Mouse (Mus musculus): ENCODE results near the gene Sord. TPM values are rescaled to one million over a fixed set of nuclear protein-coding genes. Genes with fewer than 3 reads are reported as not detected.
"Not testable (repeated sequence)": the region's sequence is repeated elsewhere in the genome, so short reads cannot be mapped to it uniquely, and the experiment has no call there.

Sord gene
- 158 and 181 TPM in 2 replicates for polyA plus RNA-seq (2015; fragmentation: Nextera tagmentation; extraction: Ambion mirVana)

- Histone ChIP-seq H3K9ac (peak within 1 kb of the TSS; percentile 74), H3K4me1 (replicated peaks) (peaks cover 56% of the 10 kb centered on the region)
- WGBS (ENCODE audit: insufficient replicate concordance), result under 1% methylated on average over 35 of the region's 35 CpGs
These were observed at the start of gene Sord for GRCm38 (mm10) chr2:122234611-122235288. TSS of gene Sord (plus strand) at chr2:122234749.

GRCm38 (mm10) chr2:122185086-122185485 is 49.5 kb upstream of the Sord start:
- Histone ChIP-seq H3K4me1 (replicated peaks) (no peaks in the 10 kb centered on the region), H3K4me2 (no peak overlapping the region), H3K9me3 (replicated peaks) (no peaks in the 10 kb centered on the region), H3K36me3 (replicated peaks) (no peaks in the 10 kb centered on the region), H3K27me3 (no peaks in the 10 kb centered on the region), H3K4me3 (replicated peaks) (no peak overlapping the region), H3K27ac (replicated peaks) (no peak overlapping the region), H3K9ac (no peak overlapping the region)
- no peak for ATAC-seq (ENCODE audit: insufficient read depth)
- WGBS (ENCODE audit: insufficient replicate concordance), result 56% methylated on average over 4 of the region's 4 CpGs

More at GRCm38 (mm10) chr2:122234611-122235288, at the start of gene Sord:
- H3K9me3 ChIP-seq (replicated peaks), result no peaks in the 10 kb centered on the region
- H3K36me3 ChIP-seq (replicated peaks), result no peaks in the 10 kb centered on the region
- ATAC-seq (ENCODE audit: insufficient read depth), result peak; percentile 93
- no peaks in the 10 kb centered on the region for H3K27me3 ChIP-seq
- H3K4me2 ChIP-seq, result peak within 1 kb of the TSS; percentile 90
- H3K27ac ChIP-seq (replicated peaks), result peak within 1 kb of the TSS; percentile 90
- H3K4me3 ChIP-seq (replicated peaks), result peak within 1 kb of the TSS; percentile 77

GRCm38 (mm10) chr2:122186106-122186505 is 48.4 kb upstream of the Sord start, which contains the start of the genes Patl2 and Terb2:
TSS of gene Patl2 (minus strand) at chr2:122186189.
TSS of gene Terb2 (plus strand) at chr2:122186272.
- Histone ChIP-seq H3K36me3 (replicated peaks) (no peaks in the 10 kb centered on the region), H3K9ac (no peak within 1 kb of the TSS), H3K27me3 (no peaks in the 10 kb centered on the region), H3K4me1 (replicated peaks) (no peaks in the 10 kb centered on the region), H3K27ac (replicated peaks) (no peak within 1 kb of the TSS), H3K4me2 (no peak within 1 kb of the TSS), H3K9me3 (replicated peaks) (no peaks in the 10 kb centered on the region), H3K4me3 (replicated peaks) (no peak within 1 kb of the TSS)
- no peak for ATAC-seq (ENCODE audit: insufficient read depth)
- 79% methylated on average over 17 of the region's 17 CpGs for WGBS (ENCODE audit: insufficient replicate concordance)

GRCm38 (mm10) chr2:122186751-122187150 is 47.8 kb upstream of the Sord start:
- H3K4me2 ChIP-seq, result no peak overlapping the region
- H3K27ac ChIP-seq (replicated peaks), result no peak overlapping the region
- H3K27me3 ChIP-seq, result no peaks in the 10 kb centered on the region
- no peak overlapping the region for H3K4me3 ChIP-seq (replicated peaks)
- H3K36me3 ChIP-seq (replicated peaks), result no peaks in the 10 kb centered on the region
- H3K9ac ChIP-seq, result no peak overlapping the region
- no peaks in the 10 kb centered on the region for H3K4me1 ChIP-seq (replicated peaks)
- no peaks in the 10 kb centered on the region for H3K9me3 ChIP-seq (replicated peaks)
- ATAC-seq (ENCODE audit: insufficient read depth), result no peak
- 82% methylated on average over 3 of the region's 3 CpGs for WGBS (ENCODE audit: insufficient replicate concordance)

GRCm38 (mm10) chr2:122191849-122192248 is 42.7 kb upstream of the Sord start:
- Histone ChIP-seq H3K27ac (replicated peaks) (no peak overlapping the region), H3K4me2 (no peak overlapping the region), H3K4me3 (replicated peaks) (no peak overlapping the region), H3K27me3 (no peaks in the 10 kb centered on the region), H3K36me3 (replicated peaks) (no peaks in the 10 kb centered on the region), H3K4me1 (replicated peaks) (no peaks in the 10 kb centered on the region), H3K9ac (no peak overlapping the region), H3K9me3 (replicated peaks) (no peaks in the 10 kb centered on the region)
- no peak for ATAC-seq (ENCODE audit: insufficient read depth)
- 45% methylated on average over 3 of the region's 3 CpGs for WGBS (ENCODE audit: insufficient replicate concordance)

GRCm38 (mm10) chr2:122194509-122194929 is 40.0 kb upstream of the Sord start:
- Histone ChIP-seq H3K9me3 (replicated peaks) (no peaks in the 10 kb centered on the region), H3K4me1 (replicated peaks) (no peaks in the 10 kb centered on the region), H3K36me3 (replicated peaks) (no peaks in the 10 kb centered on the region), H3K4me3 (replicated peaks) (no peak overlapping the region), H3K27ac (replicated peaks) (no peak overlapping the region), H3K9ac (no peak overlapping the region), H3K27me3 (no peaks in the 10 kb centered on the region), H3K4me2 (no peak overlapping the region)
- WGBS (ENCODE audit: insufficient replicate concordance), result 43% methylated on average over 1 of the region's 1 CpGs
- no peak for ATAC-seq (ENCODE audit: insufficient read depth)

- Histone ChIP-seq H3K27me3 (no peaks in the 10 kb centered on the region), H3K36me3 (replicated peaks) (no peaks in the 10 kb centered on the region), H3K4me3 (replicated peaks) (no peak overlapping the region), H3K4me2 (no peak overlapping the region), H3K9me3 (replicated peaks) (no peaks in the 10 kb centered on the region), H3K9ac (no peak overlapping the region), H3K4me1 (replicated peaks) (peaks cover 1% of the 10 kb centered on the region; the same call in 1 of the 2 replicates), H3K27ac (replicated peaks) (no peak overlapping the region)
- ATAC-seq (ENCODE audit: insufficient read depth), result no peak
- WGBS (ENCODE audit: insufficient replicate concordance), result 19% methylated on average over 1 of the region's 1 CpGs
These were observed 33.0 kb upstream of the Sord start for GRCm38 (mm10) chr2:122201501-122201900.

GRCm38 (mm10) chr2:122206440-122207107 is 28.0 kb upstream of the Sord start:
- 42% methylated on average over 2 of the region's 2 CpGs for WGBS (ENCODE audit: insufficient replicate concordance)
- Histone ChIP-seq H3K27ac (replicated peaks) (no peak overlapping the region), H3K4me2 (no peak overlapping the region), H3K4me1 (replicated peaks) (peaks cover 4% of the 10 kb centered on the region; the same call in 1 of the 2 replicates), H3K4me3 (replicated peaks) (no peak overlapping the region), H3K9ac (no peak overlapping the region), H3K27me3 (no peaks in the 10 kb centered on the region), H3K36me3 (replicated peaks) (no peaks in the 10 kb centered on the region), H3K9me3 (replicated peaks) (no peaks in the 10 kb centered on the region)
- ATAC-seq (ENCODE audit: insufficient read depth), result no peak

GRCm38 (mm10) chr2:122210534-122211228 is 23.9 kb upstream of the Sord start:
- no peak overlapping the region for H3K9ac ChIP-seq
- no peak overlapping the region for H3K4me2 ChIP-seq
- H3K27ac ChIP-seq (replicated peaks), result no peak overlapping the region
- no peaks in the 10 kb centered on the region for H3K36me3 ChIP-seq (replicated peaks)
- H3K4me1 ChIP-seq (replicated peaks), result peaks cover 4% of the 10 kb centered on the region; the same call in 1 of the 2 replicates
- H3K27me3 ChIP-seq, result no peaks in the 10 kb centered on the region
- no peaks in the 10 kb centered on the region for H3K9me3 ChIP-seq (replicated peaks)
- H3K4me3 ChIP-seq (replicated peaks), result no peak overlapping the region
- WGBS (ENCODE audit: insufficient replicate concordance), result 75% methylated on average over 3 of the region's 3 CpGs
- ATAC-seq (ENCODE audit: insufficient read depth), result no peak

- H3K9me3 ChIP-seq (replicated peaks); H3K4me3 ChIP-seq (replicated peaks); H3K27me3 ChIP-seq; H3K4me2 ChIP-seq; H3K9ac ChIP-seq; H3K36me3 ChIP-seq (replicated peaks): not testable (repeated sequence)
- WGBS (ENCODE audit: insufficient replicate concordance), result 35% methylated on average over 4 of the region's 4 CpGs
- 0 out of 2 replicates have a peak overlapping the region, but pooled peaks have one; percentile 34 for H3K27ac ChIP-seq (replicated peaks)
- ATAC-seq (ENCODE audit: insufficient read depth), result peak; percentile 91
- H3K4me1 ChIP-seq (replicated peaks), result peaks cover 26% of the 10 kb centered on the region
These were observed 17.5 kb upstream of the Sord start for GRCm38 (mm10) chr2:122217075-122217474.

- 0 out of 2 replicates have a peak overlapping the region, but pooled peaks have one; percentile 20 for H3K27ac ChIP-seq (replicated peaks)
- no peak overlapping the region for H3K4me2 ChIP-seq
- no peak overlapping the region for H3K4me3 ChIP-seq (replicated peaks)
- WGBS (ENCODE audit: insufficient replicate concordance), result 58% methylated on average over 2 of the region's 2 CpGs
- no peaks in the 10 kb centered on the region for H3K9me3 ChIP-seq (replicated peaks)
- no peak for ATAC-seq (ENCODE audit: insufficient read depth)
- no peaks in the 10 kb centered on the region for H3K27me3 ChIP-seq
- H3K4me1 ChIP-seq (replicated peaks), result peaks cover 35% of the 10 kb centered on the region
- H3K9ac ChIP-seq, result no peak overlapping the region
- no peaks in the 10 kb centered on the region for H3K36me3 ChIP-seq (replicated peaks)
These were observed 16.3 kb upstream of the Sord start for GRCm38 (mm10) chr2:122218234-122218633.

Measured in liver, embryonic 15.5 days (tissue).